Mouse (Mus musculus): Measurements from ENCODE around the gene Speer4f2.

GRCm38 (mm10) chr5:17419215-17419820 lies 46.3 kb downstream of the Speer4f2 start:
- no peak for TF ChIP-seq GATA1 (IDR thresholded peaks at IDR 0.05; ENCODE audit: borderline replicate concordance, low read length)
- no peak for TF ChIP-seq FLI1 (IDR thresholded peaks at IDR 0.05; ENCODE audit: low read length)
